Mouse (Mus musculus) kidney, embryonic 14.5 days (tissue): ENCODE results near the gene Tnrc6c. TPM values are rescaled to one million over a fixed set of nuclear protein-coding genes. Genes with fewer than 3 reads are reported as not detected.

Source experiments
- ATAC-seq: fragments of 200-750 bp; cut with Nextera tagmentation; 2 replicates; pipeline ENCODE4 v1.8.0; 2017; ENCODE audit warnings: moderate number of reproducible peaks, mild to moderate bottlenecking, moderate TSS enrichment, moderate library complexity; ENCODE audit not compliant: low FRiP score, low TSS enrichment
- H3K27ac ChIP-seq: fragments of 300-500 bp; sonication (generic); 2 replicates; pipeline ENCODE4 v1.5.1; 2014; ENCODE audit warnings: low read depth, mild to moderate bottlenecking, low read length, moderate library complexity, mixed read lengths
- H3K27me3 ChIP-seq: fragments of 300-500 bp; sonication (generic); 2 replicates; pipeline ENCODE4 v1.6.1; 2014; ENCODE audit warnings: mild to moderate bottlenecking, low read length; ENCODE audit not compliant: control insufficient read depth, insufficient read depth
- H3K36me3 ChIP-seq: fragments of 300-500 bp; sonication (generic); 2 replicates; pipeline ENCODE4 v1.6.1; 2014; ENCODE audit warnings: low read length, mixed read lengths; ENCODE audit not compliant: control insufficient read depth, insufficient read depth
- H3K4me1 ChIP-seq: fragments of 300-500 bp; sonication (generic); 2 replicates; pipeline ENCODE4 v1.6.1; 2014; ENCODE audit warnings: low read length, mixed read lengths; ENCODE audit not compliant: control insufficient read depth, insufficient read depth
- H3K4me2 ChIP-seq: fragments of 300-500 bp; sonication (generic); replicated peaks from 2 replicates; pipeline ENCODE4 v1.6.1; 2014; ENCODE audit warnings: low read depth, mild to moderate bottlenecking, low read length
- H3K4me3 ChIP-seq: fragments of 300-500 bp; sonication (generic); 2 replicates; pipeline ENCODE4 v1.5.1; 2014; ENCODE audit warnings: mild to moderate bottlenecking, low read length
- H3K9ac ChIP-seq: fragments of 300-500 bp; sonication (generic); 2 replicates; pipeline ENCODE4 v1.6.1; 2014; ENCODE audit warnings: low read depth, mild to moderate bottlenecking, low read length, moderate library complexity
- H3K9me3 ChIP-seq: fragments of 300-500 bp; sonication (generic); 2 replicates; pipeline ENCODE4 v1.6.1; 2016; ENCODE audit warnings: low read length; ENCODE audit not compliant: control insufficient read depth
- WGBS: fragments of 180-500 bp; shearing (Covaris S2); extraction: QIAGEN DNeasy Blood & Tissue Kit; methylation state at CpG from one replicate; pipeline ENCODE4 v1.1.7; 2014; 5-methylcytosine and 5-hydroxymethylcytosine counted together
- polyA plus RNA-seq: library from polyadenylated mRNA; unstranded; fragments of >200 nt; fragmentation: Nextera tagmentation; extraction: Ambion mirVana; gene quantifications from 2 replicates; pipeline ENCODE4 v1.2.1, GENCODE M21; 2014

The Tnrc6c gene
- polyA plus RNA-seq, 1 experiment from 2014 or later = 13.2 TPM

DNA sequence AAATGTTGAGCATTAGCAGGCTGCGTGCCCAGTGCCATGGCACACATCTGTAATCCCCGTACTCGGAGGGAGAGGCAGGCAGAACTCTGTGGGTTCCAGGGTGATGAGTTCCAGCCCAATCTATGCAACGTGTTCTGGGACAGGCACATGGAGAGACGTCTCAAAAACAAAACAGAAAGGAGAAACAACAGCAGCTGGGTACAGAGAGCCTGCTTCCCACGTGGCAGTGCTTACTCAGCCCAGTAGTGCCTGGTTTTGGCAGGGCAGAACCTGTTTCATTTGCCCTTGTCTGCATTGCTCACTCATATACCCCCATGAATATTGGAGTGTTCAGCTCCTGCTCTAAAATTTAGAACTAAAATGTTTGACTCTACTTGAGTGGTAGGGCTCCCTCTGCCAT, 97.5 kb downstream of the Tnrc6c start:
- Histone ChIP-seq H3K9me3 (no peaks in the 10 kb centered on the region), H3K9ac (no peak overlapping the region), H3K36me3 (peaks cover 85% of the 10 kb centered on the region), H3K27ac (no peak overlapping the region), H3K4me3 (no peak overlapping the region), H3K27me3 (no peaks in the 10 kb centered on the region), H3K4me2 (no peak overlapping the region), H3K4me1 (no peaks in the 10 kb centered on the region)
- no peak for ATAC-seq
- WGBS = 91% methylated on average over 6 of the region's 6 CpGs

DNA sequence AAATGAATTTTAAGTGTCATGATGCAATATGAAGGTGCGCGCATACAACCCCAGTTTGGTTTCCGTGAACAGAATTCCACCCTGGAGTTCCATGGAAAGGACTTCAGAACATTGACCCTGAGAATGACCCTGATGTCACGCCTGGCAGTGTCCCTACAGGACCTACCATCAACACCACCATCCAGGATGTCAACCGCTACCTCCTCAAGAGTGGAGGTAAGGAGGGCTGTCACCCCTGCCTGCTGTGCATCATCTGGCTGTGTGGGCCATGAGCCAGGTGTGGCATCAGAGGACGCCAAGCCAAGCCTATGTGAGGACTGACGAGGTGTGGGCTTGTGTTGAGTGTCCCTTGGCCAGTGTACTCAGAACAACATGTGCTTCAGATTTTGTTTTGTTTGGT, 101.8 kb downstream of the Tnrc6c start:
- H3K27me3 ChIP-seq = no peaks in the 10 kb centered on the region
- H3K36me3 ChIP-seq = peaks cover 81% of the 10 kb centered on the region
- ATAC-seq = no peak
- no peak overlapping the region for H3K4me2 ChIP-seq
- H3K4me3 ChIP-seq = no peak overlapping the region
- H3K4me1 ChIP-seq = no peaks in the 10 kb centered on the region
- no peak overlapping the region for H3K9ac ChIP-seq
- 98% methylated on average over 7 of the region's 7 CpGs for WGBS
- H3K27ac ChIP-seq = no peak overlapping the region
- H3K9me3 ChIP-seq = no peaks in the 10 kb centered on the region

DNA sequence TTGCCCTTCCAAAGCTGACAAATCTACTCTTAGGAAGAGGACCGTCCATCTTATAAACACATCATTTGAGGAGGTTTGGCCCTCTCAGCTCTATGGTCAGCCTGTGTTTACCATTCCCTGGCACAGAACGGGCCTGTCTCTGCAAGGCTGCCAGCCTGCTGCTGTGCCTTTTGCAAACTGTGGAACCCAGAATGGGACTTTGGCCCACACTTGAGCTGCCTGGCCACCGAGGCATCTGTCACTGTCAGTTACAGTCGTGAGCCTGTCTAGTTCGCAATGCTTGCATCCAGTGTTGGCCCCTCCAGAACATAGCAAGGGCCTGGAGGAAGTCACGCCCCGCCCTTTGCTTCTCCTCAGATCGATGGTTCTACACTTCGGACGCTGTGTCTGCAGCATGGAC, 105.2 kb downstream of the Tnrc6c start:
- Histone ChIP-seq H3K4me3 (no peak overlapping the region), H3K27ac (no peak overlapping the region), H3K4me2 (no peak overlapping the region), H3K27me3 (no peaks in the 10 kb centered on the region), H3K9me3 (no peaks in the 10 kb centered on the region), H3K4me1 (no peaks in the 10 kb centered on the region), H3K9ac (no peak overlapping the region), H3K36me3 (peaks cover 65% of the 10 kb centered on the region)
- ATAC-seq = no peak
- 94% methylated on average over 10 of the region's 10 CpGs for WGBS

DNA sequence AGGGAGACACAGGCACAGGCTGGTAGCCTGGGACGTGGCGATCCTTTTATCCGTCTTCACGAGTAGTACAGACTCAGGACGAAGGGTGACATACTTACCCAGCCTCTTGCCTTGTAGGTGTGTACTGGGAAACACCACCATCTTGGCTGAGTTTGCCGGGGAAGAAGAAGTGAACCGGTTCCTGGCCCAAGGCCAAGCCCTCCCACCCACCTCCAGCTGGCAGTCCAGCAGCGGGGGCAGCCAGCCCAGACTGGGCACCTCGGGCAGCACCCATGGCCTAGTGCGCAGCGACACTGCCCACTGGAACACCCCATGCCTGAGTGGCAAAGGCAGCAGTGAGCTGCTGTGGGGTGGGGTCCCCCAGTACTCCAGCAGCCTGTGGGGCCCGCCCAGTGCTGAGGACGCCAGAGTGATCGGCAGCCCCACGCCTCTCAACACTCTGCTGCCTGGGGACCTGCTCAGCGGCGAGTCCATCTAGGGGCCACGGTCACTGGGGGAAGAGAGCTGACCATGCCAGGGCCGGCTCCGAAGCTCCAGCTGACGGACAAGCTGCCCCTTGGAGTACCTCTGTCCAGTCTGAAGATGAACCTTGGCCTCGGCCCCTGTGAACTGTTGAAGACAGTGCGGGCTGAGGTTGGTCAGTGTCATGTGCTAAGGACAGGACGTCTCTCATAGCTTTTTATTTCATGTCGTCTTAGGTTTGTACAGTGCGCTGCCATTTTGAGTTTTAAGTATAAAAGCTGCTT, 106.5 kb downstream of the Tnrc6c start:
- no peak overlapping the region for H3K4me3 ChIP-seq
- H3K9ac ChIP-seq = no peak overlapping the region
- no peak overlapping the region for H3K4me2 ChIP-seq
- peaks cover 69% of the 10 kb centered on the region for H3K36me3 ChIP-seq
- WGBS = 89% methylated on average over 26 of the region's 26 CpGs
- H3K9me3 ChIP-seq = no peaks in the 10 kb centered on the region
- no peaks in the 10 kb centered on the region for H3K27me3 ChIP-seq
- no peak overlapping the region for H3K27ac ChIP-seq
- no peak; the same call in 1 of the 2 replicates for ATAC-seq
- H3K4me1 ChIP-seq = no peaks in the 10 kb centered on the region

DNA sequence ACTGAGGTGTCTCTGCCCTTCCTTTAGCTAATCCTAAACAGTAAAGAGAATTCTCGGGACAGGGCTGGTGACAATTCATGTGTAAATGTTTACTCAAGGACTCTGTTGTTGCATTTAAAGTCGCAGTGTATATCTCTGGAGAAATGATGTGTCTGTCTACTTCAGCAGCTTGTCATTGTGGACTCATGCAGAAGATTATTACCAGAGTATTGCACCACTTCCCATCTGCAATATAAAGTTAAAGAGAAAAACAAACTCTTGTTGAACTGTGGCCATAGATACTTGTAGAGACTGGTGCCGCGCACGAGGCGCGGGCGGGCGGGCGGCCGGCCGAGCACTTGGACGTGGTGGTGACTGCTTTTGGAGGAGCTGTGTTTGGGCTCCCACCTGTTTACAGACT, 107.7 kb downstream of the Tnrc6c start:
- WGBS = 87% methylated on average over 13 of the region's 13 CpGs
- no peak overlapping the region for H3K4me3 ChIP-seq
- H3K36me3 ChIP-seq = peaks cover 61% of the 10 kb centered on the region
- H3K27ac ChIP-seq = no peak overlapping the region
- H3K9me3 ChIP-seq = no peaks in the 10 kb centered on the region
- H3K4me2 ChIP-seq = no peak overlapping the region
- ATAC-seq = no peak
- no peak overlapping the region for H3K9ac ChIP-seq
- no peaks in the 10 kb centered on the region for H3K27me3 ChIP-seq
- H3K4me1 ChIP-seq = no peaks in the 10 kb centered on the region

DNA sequence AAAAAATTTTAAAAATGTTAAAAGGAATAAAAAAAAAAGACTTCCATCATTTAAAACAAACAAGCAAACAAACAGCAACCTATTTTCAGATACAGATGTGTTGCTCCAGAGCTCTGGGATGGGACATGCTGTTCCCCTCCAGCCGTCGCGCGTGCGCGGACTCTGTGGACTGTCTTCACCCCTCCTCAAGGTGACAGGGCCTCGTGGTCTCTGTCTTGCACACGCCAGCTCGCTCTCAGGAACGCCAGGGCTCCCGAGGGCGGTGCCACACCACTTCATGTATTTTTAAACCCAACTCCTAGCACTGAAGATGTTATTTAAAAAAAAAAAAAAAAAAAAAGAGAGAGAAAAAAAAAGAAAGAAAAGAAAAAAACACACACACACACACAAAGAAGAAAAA, 108.2 kb downstream of the Tnrc6c start:
- Histone ChIP-seq H3K9ac (no peak overlapping the region), H3K27me3 (no peaks in the 10 kb centered on the region), H3K36me3 (peaks cover 60% of the 10 kb centered on the region), H3K27ac (no peak overlapping the region), H3K4me3 (no peak overlapping the region), H3K4me1 (no peaks in the 10 kb centered on the region), H3K4me2 (no peak overlapping the region), H3K9me3 (no peaks in the 10 kb centered on the region)
- WGBS = 84% methylated on average over 12 of the region's 12 CpGs
- ATAC-seq = no peak

DNA sequence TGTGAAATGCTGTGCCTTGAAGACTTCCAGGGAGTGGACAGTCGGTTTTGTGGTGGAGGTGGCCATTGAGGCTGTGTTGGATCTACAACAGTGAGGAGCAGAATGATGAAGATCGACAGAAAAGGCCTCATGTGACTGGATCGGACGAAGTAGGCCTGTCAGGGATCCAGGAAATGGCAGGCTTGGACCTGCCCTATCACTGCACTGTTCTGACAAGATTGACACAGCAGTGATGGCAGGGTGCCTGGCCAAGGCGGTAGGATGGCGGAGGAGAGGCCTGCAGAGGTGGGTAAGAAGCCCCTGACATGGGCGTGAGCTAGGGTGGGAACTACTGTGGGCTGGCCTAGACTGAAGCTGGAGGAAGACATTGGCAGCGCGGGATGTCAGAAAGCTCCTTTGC, 110.2 kb downstream of the Tnrc6c start:
- Histone ChIP-seq H3K27ac (no peak overlapping the region), H3K4me3 (no peak overlapping the region), H3K27me3 (no peaks in the 10 kb centered on the region), H3K4me1 (no peaks in the 10 kb centered on the region), H3K4me2 (no peak overlapping the region), H3K36me3 (peaks cover 42% of the 10 kb centered on the region), H3K9me3 (no peaks in the 10 kb centered on the region), H3K9ac (no peak overlapping the region)
- 90% methylated on average over 9 of the region's 9 CpGs for WGBS
- ATAC-seq = no peak

DNA sequence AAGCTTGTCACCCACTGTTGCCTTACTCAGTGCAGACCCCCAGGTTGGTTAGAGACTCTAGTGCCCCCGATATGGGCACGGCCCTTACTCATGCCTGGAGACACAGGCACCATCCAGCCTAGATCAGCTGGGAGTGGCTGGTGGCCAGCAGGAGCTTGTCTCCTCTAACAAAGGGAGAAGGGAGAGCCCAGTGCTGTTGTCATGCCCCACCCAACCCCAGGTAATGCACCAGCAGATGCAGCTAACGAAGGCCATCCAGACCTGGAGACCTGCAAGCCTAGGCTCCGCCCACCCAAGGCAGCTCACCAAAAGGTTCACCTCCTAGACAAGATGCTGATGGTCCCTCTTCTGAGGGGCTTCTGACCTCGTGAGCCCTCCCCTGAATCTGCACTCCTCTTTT, 111.3 kb downstream of the Tnrc6c start:
- Histone ChIP-seq H3K36me3 (peaks cover 32% of the 10 kb centered on the region), H3K27ac (no peak overlapping the region), H3K4me1 (no peaks in the 10 kb centered on the region), H3K27me3 (no peaks in the 10 kb centered on the region), H3K9me3 (no peaks in the 10 kb centered on the region), H3K4me3 (no peak overlapping the region), H3K4me2 (no peak overlapping the region), H3K9ac (no peak overlapping the region)
- no peak for ATAC-seq
- 90% methylated on average over 4 of the region's 5 CpGs for WGBS

DNA sequence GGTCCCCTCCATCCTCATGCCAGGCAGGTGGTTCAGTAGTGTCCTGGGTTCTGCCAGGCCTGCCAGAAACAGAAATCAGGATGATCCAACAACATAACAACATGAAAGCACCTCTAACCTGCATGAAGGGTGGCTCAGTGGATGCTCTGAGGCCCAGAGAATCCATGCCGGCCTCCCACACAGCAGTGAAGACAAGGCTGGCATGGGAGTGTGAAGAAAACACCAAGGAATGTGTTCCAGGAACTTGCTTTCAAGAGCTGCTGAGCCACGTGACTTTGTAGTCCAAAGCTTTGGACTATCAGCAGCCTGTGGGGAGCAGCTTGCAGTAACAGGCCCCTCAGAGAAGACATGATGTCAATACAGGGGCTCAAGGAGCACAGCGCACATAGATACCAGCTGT, 112.2 kb downstream of the Tnrc6c start:
- H3K9me3 ChIP-seq = no peaks in the 10 kb centered on the region
- H3K9ac ChIP-seq = no peak overlapping the region
- no peak overlapping the region for H3K4me3 ChIP-seq
- H3K4me2 ChIP-seq = no peak overlapping the region
- WGBS = 87% methylated on average over 3 of the region's 3 CpGs
- no peak for ATAC-seq
- no peaks in the 10 kb centered on the region for H3K4me1 ChIP-seq
- H3K36me3 ChIP-seq = peaks cover 26% of the 10 kb centered on the region
- H3K27me3 ChIP-seq = no peaks in the 10 kb centered on the region
- no peak overlapping the region for H3K27ac ChIP-seq
